Mouse (Mus musculus): ENCODE data around the gene Bfsp1.

Bfsp1 gene

GRCm38 (mm10) chr2:143795858-143796257 is 67.1 kb downstream of the Bfsp1 start:
- DNase-seq = no peak

- DNase-seq = no peak
These were observed 73.1 kb downstream of the Bfsp1 start for GRCm38 (mm10) chr2:143789911-143790310.

GRCm38 (mm10) chr2:143780310-143780709 is 82.7 kb downstream of the Bfsp1 start:
- no peak for DNase-seq
